Mouse (Mus musculus) intestine, embryonic 15.5 days (tissue): ENCODE measurements around the gene Coa7. TPM values are rescaled to one million over a fixed set of nuclear protein-coding genes. Genes with fewer than 3 reads are reported as not detected.
A peak's percentile ranks its signal among the peaks of the same experiment; 100 is the strongest.
"Not testable (repeated sequence)": the region's sequence is repeated elsewhere in the genome, so short reads cannot be mapped to it uniquely, and the experiment has no call there.

ENCODE experiments used
- ATAC-seq: fragments of 200-750 bp; cut with Nextera tagmentation; 2 replicates; pipeline ENCODE4 v1.8.0; 2017; ENCODE audit warnings: moderate TSS enrichment, moderate library complexity
- H3K27ac ChIP-seq: fragments of 300-500 bp; sonication (generic); 2 replicates; pipeline ENCODE4 v1.5.1; 2015; ENCODE audit warnings: mild to moderate bottlenecking, inconsistent platforms
- H3K27me3 ChIP-seq: fragments of 300-500 bp; sonication (generic); replicated peaks from 2 replicates; pipeline ENCODE4 v1.6.1; 2015; ENCODE audit warnings: inconsistent platforms
- H3K36me3 ChIP-seq: fragments of 300-500 bp; sonication (generic); 2 replicates; pipeline ENCODE4 v1.6.1; 2015; ENCODE audit warnings: inconsistent platforms
- H3K4me1 ChIP-seq: fragments of 300-500 bp; sonication (generic); replicated peaks from 2 replicates; pipeline ENCODE4 v1.6.1; 2015; ENCODE audit warnings: inconsistent platforms
- H3K4me2 ChIP-seq: fragments of 300-500 bp; sonication (generic); replicated peaks from 2 replicates; pipeline ENCODE4 v1.6.1; 2015; ENCODE audit warnings: mild to moderate bottlenecking, inconsistent platforms
- H3K4me3 ChIP-seq: fragments of 300-500 bp; sonication (generic); replicated peaks from 2 replicates; pipeline ENCODE4 v1.5.1; 2015; ENCODE audit warnings: inconsistent platforms
- H3K9ac ChIP-seq: fragments of 300-500 bp; sonication (generic); 2 replicates; pipeline ENCODE4 v1.6.1; 2015; ENCODE audit warnings: inconsistent platforms
- H3K9me3 ChIP-seq: fragments of 300-500 bp; sonication (generic); 2 replicates; pipeline ENCODE4 v1.6.1; 2016; ENCODE audit warnings: inconsistent platforms
- WGBS: fragments of 180-500 bp; shearing (Covaris S2); methylation state at CpG from one replicate; pipeline ENCODE4 v1.1.7; 2015; 5-methylcytosine and 5-hydroxymethylcytosine counted together
- polyA plus RNA-seq: library from polyadenylated mRNA; unstranded; fragments of >200 nt; fragmentation: Nextera tagmentation; extraction: Ambion mirVana; gene quantifications from 2 replicates; pipeline ENCODE4 v1.2.1, GENCODE M21; 2015

The Coa7 gene
- polyA plus RNA-seq, 1 experiment from 2014 or later: 65.3 TPM

DNA sequence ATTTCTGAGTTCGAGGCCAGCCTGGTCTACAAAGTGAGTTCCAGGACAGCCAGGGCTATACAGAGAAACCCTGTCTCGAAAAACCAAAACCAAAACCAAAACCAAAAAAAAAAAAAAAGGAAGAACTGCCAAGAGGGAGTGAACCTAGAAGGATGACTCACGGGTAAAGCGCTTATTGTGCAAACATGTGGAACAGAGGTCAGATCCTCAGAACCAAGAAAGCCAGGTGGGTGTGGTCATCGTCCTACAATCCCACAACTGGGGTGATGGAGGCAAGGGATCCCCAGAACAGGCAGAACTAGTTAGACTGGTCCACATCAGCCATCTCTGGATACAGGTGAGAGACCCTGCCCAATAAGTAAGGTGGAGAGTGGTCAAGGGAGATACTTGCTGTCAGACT lies 19.2 kb downstream of the Coa7 start:
- Histone ChIP-seq H3K9ac (no peak overlapping the region), H3K4me1 (peaks cover 46% of the 10 kb centered on the region), H3K36me3 (no peaks in the 10 kb centered on the region), H3K4me2 (no peak overlapping the region), H3K9me3 (no peaks in the 10 kb centered on the region), H3K4me3 (no peak overlapping the region), H3K27ac (no peak overlapping the region), H3K27me3 (no peaks in the 10 kb centered on the region)
- ATAC-seq: peak; percentile 67
- WGBS: 65% methylated on average over 5 of the region's 5 CpGs

DNA sequence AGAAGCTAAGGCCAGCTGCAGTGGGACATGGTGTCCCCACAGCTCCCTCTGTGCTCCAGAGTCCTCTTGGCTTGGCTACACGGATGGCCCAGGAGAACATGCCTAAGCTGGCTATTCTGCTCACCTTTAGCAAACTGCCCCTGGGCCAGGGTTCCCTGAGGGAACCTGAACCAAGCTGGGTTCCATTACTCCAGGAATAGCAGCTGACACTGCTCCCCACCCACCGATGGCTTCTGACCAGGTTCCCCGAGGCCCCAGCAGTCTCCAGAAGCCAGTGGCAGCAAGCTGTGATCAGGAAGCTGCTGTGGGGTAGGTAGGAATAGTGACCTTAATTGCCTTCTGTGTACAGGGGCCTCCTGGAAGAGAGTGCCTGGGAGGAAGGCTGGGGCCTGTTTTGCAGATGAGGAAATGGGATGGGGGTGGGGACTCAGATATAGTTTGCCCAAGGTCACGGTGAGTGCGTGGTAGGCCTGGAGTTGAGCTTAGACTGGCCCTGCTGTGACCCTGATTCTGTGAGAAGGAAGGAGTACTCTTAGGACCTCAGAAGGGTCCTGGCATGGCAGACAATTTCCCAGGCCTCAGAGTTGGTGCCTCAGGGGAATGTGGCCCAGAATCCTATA lies 20.4 kb downstream of the Coa7 start:
- peak overlapping the region; percentile 23; the same call in 1 of the 2 replicates for H3K27ac ChIP-seq
- no peak overlapping the region for H3K4me2 ChIP-seq
- ATAC-seq: peak; percentile 57
- no peak overlapping the region for H3K4me3 ChIP-seq
- 22% methylated on average over 5 of the region's 5 CpGs for WGBS
- no peak overlapping the region for H3K9ac ChIP-seq
- no peaks in the 10 kb centered on the region for H3K36me3 ChIP-seq
- no peaks in the 10 kb centered on the region for H3K9me3 ChIP-seq
- peaks cover 46% of the 10 kb centered on the region for H3K4me1 ChIP-seq
- H3K27me3 ChIP-seq: no peaks in the 10 kb centered on the region

DNA sequence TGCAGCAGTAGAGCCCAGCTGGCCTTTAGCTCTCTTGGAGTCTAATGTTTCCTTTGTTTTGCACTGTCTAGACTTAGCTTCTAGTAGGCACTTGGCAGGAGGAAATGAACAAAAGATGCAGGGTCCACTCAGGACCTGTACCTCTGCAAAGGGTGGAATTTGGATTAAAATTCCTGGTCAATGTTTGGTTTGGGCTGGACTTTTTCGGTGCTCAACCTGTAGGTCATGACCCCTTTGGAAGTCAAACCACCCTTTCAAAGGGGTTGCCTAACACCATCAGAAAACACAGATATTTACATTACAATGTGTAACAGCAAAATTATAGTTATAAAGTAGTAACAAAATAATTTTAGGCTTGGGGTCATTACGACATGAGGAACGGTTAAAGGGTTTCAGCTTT lies 21.1 kb downstream of the Coa7 start:
- H3K27ac ChIP-seq: peak overlapping the region; percentile 23; the same call in 1 of the 2 replicates

GRCm38 (mm10) chr4:108349836-108350547 lies 22.1 kb downstream of the Coa7 start:
- Histone ChIP-seq H3K36me3 (no peaks in the 10 kb centered on the region), H3K27me3 (no peaks in the 10 kb centered on the region), H3K4me1 (peaks cover 42% of the 10 kb centered on the region), H3K27ac (0 out of 2 replicates have a peak overlapping the region, but pooled peaks have one; percentile 49), H3K9me3 (no peaks in the 10 kb centered on the region), H3K4me3 (no peak overlapping the region), H3K4me2 (no peak overlapping the region), H3K9ac (no peak overlapping the region)
- 26% methylated on average over 8 of the region's 8 CpGs for WGBS
- ATAC-seq: no peak

More for the DNA sequence above, 21.1 kb downstream of the Coa7 start:
- H3K9me3 ChIP-seq: no peaks in the 10 kb centered on the region
- no peak overlapping the region for H3K4me3 ChIP-seq
- 80% methylated on average over 3 of the region's 3 CpGs for whole genome bisulfite sequencing
- H3K4me1 ChIP-seq: peaks cover 46% of the 10 kb centered on the region
- no peak overlapping the region for H3K9ac ChIP-seq
- H3K4me2 ChIP-seq: no peak overlapping the region
- no peak for ATAC-seq
- no peaks in the 10 kb centered on the region for H3K27me3 ChIP-seq
- no peaks in the 10 kb centered on the region for H3K36me3 ChIP-seq

GRCm38 (mm10) chr4:108350819-108351218 lies 22.9 kb downstream of the Coa7 start:
- 14% methylated on average over 8 of the region's 8 CpGs for WGBS
- Histone ChIP-seq H3K36me3 (no peaks in the 10 kb centered on the region), H3K27me3 (no peaks in the 10 kb centered on the region), H3K4me3 (no peak overlapping the region), H3K4me1 (peaks cover 42% of the 10 kb centered on the region), H3K9ac (no peak overlapping the region), H3K4me2 (0 out of 2 replicates have a peak overlapping the region, but pooled peaks have one; percentile 9), H3K27ac (peak overlapping the region; percentile 49), H3K9me3 (no peaks in the 10 kb centered on the region)
- peak; percentile 42 for ATAC-seq

DNA sequence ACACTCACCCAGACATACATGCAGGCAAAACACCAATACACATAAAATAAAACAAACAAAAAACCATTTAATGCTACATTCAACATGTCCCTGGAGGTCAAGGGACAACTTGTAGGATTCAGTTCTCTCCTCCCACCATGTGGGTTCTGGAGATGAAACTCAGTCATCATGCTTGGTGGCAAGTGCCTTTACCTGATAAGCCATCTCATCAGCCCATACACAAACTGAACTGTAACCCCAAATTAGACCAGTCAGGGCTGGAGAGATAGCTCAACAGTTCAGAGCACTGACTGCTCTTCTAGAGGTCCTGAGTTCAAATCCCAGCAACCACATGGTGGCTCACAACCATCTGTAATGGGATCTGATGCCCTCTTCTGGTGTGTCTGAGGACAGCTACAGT lies 25.7 kb downstream of the Coa7 start:
- not testable (repeated sequence) for H3K9me3 ChIP-seq, H3K4me3 ChIP-seq, H3K27ac ChIP-seq, H3K9ac ChIP-seq, H3K27me3 ChIP-seq, H3K36me3 ChIP-seq, H3K4me2 ChIP-seq, ATAC-seq
- peaks cover 37% of the 10 kb centered on the region for H3K4me1 ChIP-seq

GRCm38 (mm10) chr4:108357458-108357857 lies 29.5 kb downstream of the Coa7 start:
- Histone ChIP-seq H3K27me3 (no peaks in the 10 kb centered on the region; the same call in 1 of the 2 replicates), H3K4me1 (peaks cover 37% of the 10 kb centered on the region; the same call in 1 of the 2 replicates), H3K9me3 (no peaks in the 10 kb centered on the region), H3K4me3 (no peak overlapping the region), H3K9ac (no peak overlapping the region), H3K36me3 (no peaks in the 10 kb centered on the region), H3K27ac (no peak overlapping the region), H3K4me2 (no peak overlapping the region)
- WGBS: 88% methylated on average over 8 of the region's 8 CpGs
- no peak for ATAC-seq

GRCm38 (mm10) chr4:108358498-108358897 lies 30.6 kb downstream of the Coa7 start:
- no peaks in the 10 kb centered on the region for H3K9me3 ChIP-seq
- no peak overlapping the region for H3K27ac ChIP-seq
- H3K27me3 ChIP-seq: no peaks in the 10 kb centered on the region; the same call in 1 of the 2 replicates
- no peak overlapping the region for H3K4me3 ChIP-seq
- H3K4me2 ChIP-seq: no peak overlapping the region
- ATAC-seq: no peak
- WGBS: 46% methylated on average over 4 of the region's 4 CpGs
- no peaks in the 10 kb centered on the region for H3K36me3 ChIP-seq
- peaks cover 47% of the 10 kb centered on the region for H3K4me1 ChIP-seq
- no peak overlapping the region for H3K9ac ChIP-seq

DNA sequence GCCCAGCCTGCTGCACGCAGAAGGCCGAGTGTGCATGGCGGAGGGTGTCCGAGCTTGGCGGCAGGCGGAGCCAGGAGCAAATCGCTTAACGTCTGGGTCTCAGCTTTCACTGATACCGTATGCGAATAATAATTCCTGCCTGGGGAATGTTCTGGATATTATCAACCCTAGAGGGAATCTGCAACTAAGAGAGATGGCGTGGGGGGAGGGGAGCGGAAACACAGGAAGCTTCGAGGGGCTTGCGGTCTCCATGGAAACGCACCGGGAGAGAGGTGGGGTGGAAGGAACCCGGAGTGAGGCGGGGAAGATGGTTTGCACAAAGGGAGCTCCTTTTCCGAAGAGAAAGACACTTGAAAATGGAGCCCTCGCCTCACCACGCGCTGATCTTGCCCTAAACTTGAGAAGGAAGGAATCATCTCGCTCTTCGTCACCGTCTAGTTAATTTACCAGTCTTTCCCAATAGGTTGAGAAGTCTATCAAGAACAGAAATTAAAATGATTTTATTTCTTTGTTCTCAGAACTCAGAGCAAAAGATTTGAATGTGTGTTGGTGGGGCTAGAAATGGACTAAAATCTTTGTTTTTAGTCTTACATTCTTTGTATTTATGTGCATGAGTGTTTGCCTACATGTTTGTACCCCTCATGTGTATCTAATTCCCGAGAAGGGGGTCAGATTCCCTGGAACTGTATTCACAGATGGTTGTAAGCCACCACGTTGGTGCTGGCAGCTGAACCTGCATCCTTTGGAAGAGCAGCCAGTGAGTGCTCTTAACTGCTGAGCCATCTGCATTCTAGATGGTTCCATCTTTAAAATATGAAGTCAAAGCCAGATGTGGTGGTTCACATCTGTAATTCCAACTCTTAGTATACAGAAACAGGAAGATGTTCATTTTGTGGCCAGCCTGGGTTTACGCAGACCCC lies 32.5 kb downstream of the Coa7 start:
- peak; percentile 67 for ATAC-seq
- H3K4me1 ChIP-seq: peaks cover 54% of the 10 kb centered on the region
- H3K9me3 ChIP-seq: no peaks in the 10 kb centered on the region
- no peaks in the 10 kb centered on the region for H3K36me3 ChIP-seq
- no peaks in the 10 kb centered on the region; the same call in 1 of the 2 replicates for H3K27me3 ChIP-seq
- H3K4me2 ChIP-seq: peak overlapping the region; percentile 55
- peak overlapping the region; percentile 17; the same call in 1 of the 2 replicates for H3K4me3 ChIP-seq
- H3K27ac ChIP-seq: peak overlapping the region; percentile 71
- WGBS: 11% methylated on average over 28 of the region's 28 CpGs
- no peak overlapping the region for H3K9ac ChIP-seq

DNA sequence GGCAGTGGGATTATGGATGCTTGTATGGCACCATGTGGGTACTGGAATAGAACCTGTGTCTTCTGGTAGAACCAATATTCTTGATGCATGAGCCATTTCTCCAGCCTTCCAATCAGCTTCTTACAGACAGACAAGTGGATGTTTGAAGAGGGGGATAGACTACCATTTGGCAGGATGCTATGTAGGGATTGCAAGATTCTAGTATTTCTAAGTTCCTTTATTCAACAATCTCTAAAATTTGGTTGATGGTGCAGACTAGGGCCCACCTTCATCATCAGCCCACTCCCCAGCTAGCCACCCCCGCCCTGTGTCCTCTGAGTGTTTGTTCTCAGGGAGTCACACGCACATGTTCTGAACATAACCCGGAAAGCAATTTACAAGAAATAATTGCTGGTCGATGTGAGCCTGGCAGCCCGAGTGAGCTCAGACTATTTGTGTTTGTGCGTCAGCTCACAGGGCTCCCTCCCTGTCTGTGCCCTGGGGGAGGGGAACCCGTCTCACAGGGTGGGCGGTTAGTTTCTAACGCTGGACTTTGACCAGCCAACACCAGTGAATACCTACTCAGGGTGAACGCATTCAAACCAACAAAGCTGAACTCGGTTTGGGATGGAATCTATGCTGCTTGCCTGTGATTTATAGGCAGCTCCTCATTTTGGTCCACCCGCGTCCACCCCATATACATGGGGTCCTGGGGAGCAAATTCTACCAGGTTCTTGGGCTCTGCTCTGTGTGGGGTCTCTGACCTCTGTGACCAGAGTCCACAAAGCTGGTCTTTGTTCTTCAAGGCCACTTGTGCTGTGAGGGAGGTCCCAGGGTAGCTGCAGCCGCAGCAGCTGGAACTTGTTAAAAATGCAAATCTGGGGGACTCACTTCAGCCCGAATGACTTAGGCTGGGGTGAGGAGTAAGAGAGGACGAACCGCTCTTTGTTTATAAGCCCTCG lies 34.7 kb downstream of the Coa7 start:
- H3K4me1 ChIP-seq: peaks cover 46% of the 10 kb centered on the region
- no peaks in the 10 kb centered on the region for H3K36me3 ChIP-seq
- peak overlapping the region; percentile 17; the same call in 1 of the 2 replicates for H3K9ac ChIP-seq
- 4% methylated on average over 18 of the region's 18 CpGs for WGBS
- H3K4me2 ChIP-seq: peak overlapping the region; percentile 52
- peak overlapping the region; percentile 87 for H3K27ac ChIP-seq
- no peak overlapping the region for H3K4me3 ChIP-seq
- H3K9me3 ChIP-seq: no peaks in the 10 kb centered on the region
- no peaks in the 10 kb centered on the region for H3K27me3 ChIP-seq
- peak; percentile 85 for ATAC-seq

DNA sequence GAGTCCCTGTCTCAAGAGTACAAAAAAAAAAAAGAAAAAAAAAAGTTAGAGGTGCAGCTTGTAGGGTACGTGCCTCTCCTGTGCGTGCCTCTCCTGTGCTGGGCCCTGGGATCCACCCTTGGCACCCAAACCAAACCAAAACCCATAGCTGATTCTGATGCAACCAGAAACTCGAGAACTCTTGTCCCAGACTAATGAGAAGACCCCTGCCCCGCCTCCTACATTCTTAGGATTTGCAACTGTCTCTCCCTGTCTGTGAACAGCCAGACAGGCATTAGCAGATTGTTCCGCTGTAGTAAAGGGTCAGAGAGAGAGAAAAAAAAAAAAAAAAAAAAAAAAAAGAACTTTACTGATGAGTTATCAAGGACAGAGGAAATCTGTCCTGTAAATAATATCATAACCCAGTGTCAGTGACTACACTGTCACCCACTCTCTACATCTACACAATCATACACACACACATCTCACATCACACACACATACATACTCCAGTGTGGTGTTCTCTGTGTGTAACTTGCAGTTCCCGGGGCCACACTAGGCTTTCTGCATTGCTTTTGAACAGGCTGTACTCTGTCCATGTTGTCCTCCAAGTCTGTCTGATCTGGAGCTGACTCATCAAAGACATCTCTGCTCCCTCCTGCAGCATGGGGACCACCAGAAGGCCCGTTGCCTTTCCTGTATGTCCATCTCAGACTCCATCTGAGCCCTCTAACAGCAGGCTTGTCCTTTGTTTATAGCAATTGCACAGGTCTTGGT lies 35.6 kb downstream of the Coa7 start:
- ATAC-seq: peak; percentile 26; the same call in 1 of the 2 replicates

More for the DNA sequence above, 35.6 kb downstream of the Coa7 start:
- Histone ChIP-seq H3K27ac (peak overlapping the region; percentile 87), H3K4me3 (no peak overlapping the region), H3K27me3 (no peaks in the 10 kb centered on the region), H3K4me1 (peaks cover 43% of the 10 kb centered on the region), H3K9me3 (no peaks in the 10 kb centered on the region), H3K4me2 (peak overlapping the region; percentile 52), H3K36me3 (no peaks in the 10 kb centered on the region), H3K9ac (0 out of 2 replicates have a peak overlapping the region, but pooled peaks have one; percentile 17)
- WGBS: 13% methylated on average over 7 of the region's 7 CpGs
